Mouse (Mus musculus) MEL (cell line): Measurements from ENCODE around the gene Mdm1. TPM values are rescaled to one million over a fixed set of nuclear protein-coding genes. Genes with fewer than 3 reads are reported as not detected.

Experiments
- DNase-seq: peaks from one replicate; pipeline ENCODE4 v3.0.0; 2011; ENCODE audit warnings: low read depth, low spot score
- H3K27ac ChIP-seq: 2 replicates; pipeline ENCODE4 v1.5.1; 2012; ENCODE audit warnings: low read depth, mild to moderate bottlenecking, control low read depth, low read length, moderate library complexity; ENCODE audit not compliant: control insufficient read depth
- H3K27me3 ChIP-seq, 2 experiments: fragments of 150-350 bp in 1 of 2; sonication (generic) in 1 of 2; 2 replicates each; pipeline ENCODE4 v1.6.1; 2012; ENCODE audit warnings: low read length in 2 of 2, mild to moderate bottlenecking in 2 of 2, improper control_type of control experiment in 1 of 2, moderate library complexity in 1 of 2; ENCODE audit not compliant: insufficient read depth in 2 of 2, control insufficient read depth in 1 of 2
- H3K36me3 ChIP-seq, 2 experiments: 2 replicates each; pipeline ENCODE4 v1.6.1; 2012 to 2014; ENCODE audit warnings: low read length in 2 of 2, improper control_type of control experiment in 1 of 2, inconsistent platforms in 1 of 2, mild to moderate bottlenecking in 1 of 2; ENCODE audit not compliant: insufficient read depth in 2 of 2, control insufficient read depth in 1 of 2
- H3K4me1 ChIP-seq, 2 experiments: fragments of 150-350 bp in 1 of 2; sonication (generic) in 1 of 2; 2 replicates each; pipeline ENCODE4 v1.6.1; 2012; ENCODE audit warnings: low read length in 2 of 2, improper control_type of control experiment in 1 of 2, mild to moderate bottlenecking in 1 of 2; ENCODE audit not compliant: insufficient read depth in 2 of 2, control insufficient read depth in 1 of 2
- H3K4me3 ChIP-seq, 2 experiments: fragments of 150-350 bp in 1 of 2; sonication (generic) in 1 of 2; 2 replicates each; pipeline ENCODE4 v1.5.1; 2012; ENCODE audit warnings: low read depth in 2 of 2, low read length in 2 of 2, mild to moderate bottlenecking in 2 of 2, moderate library complexity in 2 of 2, control low read depth in 1 of 2, improper control_type of control experiment in 1 of 2; ENCODE audit not compliant: control insufficient read depth in 1 of 2, insufficient read depth in 1 of 2
- H3K79me2 ChIP-seq: 2 replicates; pipeline ENCODE4 v1.6.1; 2012; ENCODE audit warnings: mild to moderate bottlenecking, low read length, moderate library complexity; ENCODE audit not compliant: control insufficient read depth, poor library complexity, insufficient read depth
- H3K9ac ChIP-seq: 2 replicates; pipeline ENCODE4 v1.6.1; 2012; ENCODE audit warnings: low read depth, mild to moderate bottlenecking, control low read depth, low read length, moderate library complexity; ENCODE audit not compliant: control insufficient read depth, poor library complexity, severe bottlenecking
- H3K9me3 ChIP-seq: fragments of 150-350 bp; sonication (generic); replicated peaks from 2 replicates; pipeline ENCODE4 v1.6.1; 2012; ENCODE audit warnings: mild to moderate bottlenecking, low read length, improper control_type of control experiment, moderate library complexity; ENCODE audit not compliant: insufficient read depth
- BHLHE40 ChIP-seq: IDR thresholded peaks from 2 replicates; pipeline ENCODE4 v1.6.1; 2012; ENCODE audit warnings: low read depth, mild to moderate bottlenecking, inconsistent platforms, low read length, improper control_type of control experiment, borderline replicate concordance
- CHD1 ChIP-seq: IDR thresholded peaks from 2 replicates; pipeline ENCODE4 v1.6.1; 2012; ENCODE audit warnings: low read depth, mild to moderate bottlenecking, inconsistent platforms, low read length, improper control_type of control experiment
- CHD2 ChIP-seq: IDR thresholded peaks from 2 replicates; pipeline ENCODE4 v1.6.1; 2011; ENCODE audit warnings: low read length, improper control_type of control experiment
- CTCF ChIP-seq, 3 experiments: IDR thresholded peaks in 2 of 3; conservative IDR thresholded peaks in 1 of 3; 2 replicates each; pipeline ENCODE4 v1.5.1; 2011 to 2012; ENCODE audit warnings: low read length in 3 of 3, low read depth in 2 of 3, mild to moderate bottlenecking in 2 of 3, improper control_type of control experiment in 1 of 3, inconsistent platforms in 1 of 3, mixed read lengths in 1 of 3, moderate library complexity in 1 of 3; ENCODE audit not compliant: control insufficient read depth in 1 of 3, insufficient read depth in 1 of 3, poor library complexity in 1 of 3, severe bottlenecking in 1 of 3
- E2F4 ChIP-seq: IDR thresholded peaks from 2 replicates; pipeline ENCODE4 v1.6.1; 2011; ENCODE audit warnings: low read depth, low read length, improper control_type of control experiment, borderline replicate concordance
- GABPA ChIP-seq: IDR thresholded peaks from 2 replicates; pipeline ENCODE4 v1.6.1; 2012; ENCODE audit warnings: low read depth, mild to moderate bottlenecking, inconsistent platforms, low read length, improper control_type of control experiment, moderate library complexity
- HCFC1 ChIP-seq: IDR thresholded peaks from 2 replicates; pipeline ENCODE4 v1.6.1; 2012; ENCODE audit warnings: low read depth, mild to moderate bottlenecking, inconsistent platforms, low read length, improper control_type of control experiment, moderate library complexity
- JUND ChIP-seq: IDR thresholded peaks from 2 replicates; pipeline ENCODE4 v1.6.1; 2011; ENCODE audit warnings: low read depth, mild to moderate bottlenecking, improper control_type of control experiment, low read length
- MAFK ChIP-seq: IDR thresholded peaks from 2 replicates; pipeline ENCODE4 v1.6.1; 2011; ENCODE audit warnings: low read depth, mild to moderate bottlenecking, low read length, improper control_type of control experiment, borderline replicate concordance
- MXI1 ChIP-seq: IDR thresholded peaks from 2 replicates; pipeline ENCODE4 v1.6.1; 2011; ENCODE audit warnings: mild to moderate bottlenecking, low read depth, low read length, improper control_type of control experiment
- MYB ChIP-seq: IDR thresholded peaks from 2 replicates; pipeline ENCODE4 v1.6.1; 2011; ENCODE audit warnings: mild to moderate bottlenecking, low read depth, low read length, improper control_type of control experiment
- NELFE ChIP-seq: IDR thresholded peaks from 2 replicates; pipeline ENCODE4 v1.6.1; 2011; ENCODE audit warnings: low read depth, low read length, improper control_type of control experiment
- RAD21 ChIP-seq: IDR thresholded peaks from 2 replicates; pipeline ENCODE4 v1.6.1; 2011; ENCODE audit warnings: mild to moderate bottlenecking, low read depth, low read length, improper control_type of control experiment
- RCOR1 ChIP-seq: IDR thresholded peaks from 2 replicates; pipeline ENCODE4 v1.6.1; 2012; ENCODE audit warnings: low read depth, mild to moderate bottlenecking, inconsistent platforms, low read length, improper control_type of control experiment
- SIN3A ChIP-seq: IDR thresholded peaks from 2 replicates; pipeline ENCODE4 v1.6.1; 2012; ENCODE audit warnings: low read length, improper control_type of control experiment, inconsistent platforms
- SMC3 ChIP-seq: IDR thresholded peaks from 2 replicates; pipeline ENCODE4 v1.6.1; 2011; ENCODE audit warnings: low read depth, low read length, improper control_type of control experiment
- TAL1 ChIP-seq: IDR thresholded peaks from 2 replicates; pipeline ENCODE4 v1.6.1; 2012; ENCODE audit warnings: mild to moderate bottlenecking, inconsistent platforms, low read length, moderate library complexity, mixed read lengths
- UBTF ChIP-seq: IDR thresholded peaks from 2 replicates; pipeline ENCODE4 v1.6.1; 2012; ENCODE audit warnings: low read depth, mild to moderate bottlenecking, inconsistent platforms, low read length, improper control_type of control experiment, moderate library complexity, borderline replicate concordance; ENCODE audit not compliant: insufficient read depth
- USF1 ChIP-seq: IDR thresholded peaks from 2 replicates; pipeline ENCODE4 v1.6.1; 2014; ENCODE audit warnings: low read depth, mild to moderate bottlenecking, inconsistent platforms, low read length, improper control_type of control experiment, moderate library complexity
- ZC3H11A ChIP-seq: IDR thresholded peaks from 2 replicates; pipeline ENCODE4 v1.6.1; 2012; ENCODE audit warnings: low read depth, mild to moderate bottlenecking, inconsistent platforms, low read length, improper control_type of control experiment
- ZKSCAN1 ChIP-seq: IDR thresholded peaks from 2 replicates; pipeline ENCODE4 v1.6.1; 2012; ENCODE audit warnings: low read depth, mild to moderate bottlenecking, inconsistent platforms, low read length, improper control_type of control experiment, moderate library complexity
- ZNF384 ChIP-seq: IDR thresholded peaks from 2 replicates; pipeline ENCODE4 v1.6.1; 2012; ENCODE audit warnings: low read depth, mild to moderate bottlenecking, inconsistent platforms, low read length, improper control_type of control experiment
- polyA plus RNA-seq, 2 experiments: library from polyadenylated mRNA; stranded (reverse) in 1 of 2; unstranded in 1 of 2; fragments of >175 nt in 1 of 2; fragments of >200 nt in 1 of 2; gene quantifications; 2 replicates each; pipeline versions ENCODE4 v1.2.1 to v1.2.4; 2012; ENCODE audit warnings: low replicate concordance in 2 of 2, low read depth in 1 of 2; ENCODE audit not compliant: insufficient read length in 2 of 2, insufficient read depth in 1 of 2, missing spikeins in 1 of 2
- total RNA-seq: library from RNA; depleted of rRNA; stranded (reverse); fragments of 300-350 nt; gene quantifications from 2 replicates; pipeline ENCODE4 v1.2.3, GENCODE M21; 2012

Gene Mdm1
- total and polyA plus RNA-seq, 3 experiments, result 27.9 to 44.5 TPM; not detected in 1

DNA sequence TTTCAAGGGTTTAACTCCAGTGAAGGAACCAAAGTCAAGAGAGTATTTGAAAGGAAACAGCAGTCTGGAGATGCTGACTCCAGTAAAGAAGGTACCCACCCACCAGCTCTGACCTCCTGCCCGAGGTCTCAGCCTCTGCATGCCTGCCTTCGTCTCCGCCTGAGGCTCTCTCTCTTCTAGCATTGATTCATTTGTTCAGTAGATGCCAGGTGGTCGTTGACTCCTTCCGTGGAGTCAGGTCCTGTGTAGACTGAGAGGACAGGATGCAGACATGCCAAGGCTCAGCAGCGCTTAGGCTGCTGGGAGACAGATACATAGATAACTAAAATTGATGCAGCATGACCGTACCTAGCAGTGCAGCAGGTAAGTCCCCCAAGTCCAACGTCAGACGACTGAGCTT, 9.3 kb downstream of the Mdm1 start:
- TF ChIP-seq BHLHE40 (no peak), NELFE (no peak), USF1 (no peak), RCOR1 (no peak), ZNF384 (no peak), CTCF (IDR thresholded peaks at IDR 0.05 in 2 of 3, conservative IDR thresholded peaks at IDR 0.05 in 1 of 3; ENCODE audit: control insufficient read depth in 1 of 3, insufficient read depth in 1 of 3, low read depth in 2 of 3, low read length in 3 of 3, poor library complexity in 1 of 3, severe bottlenecking in 1 of 3) (no peak), SMC3 (no peak), MXI1 (no peak), CHD2 (no peak), GABPA (no peak), ZKSCAN1 (no peak), E2F4 (no peak), TAL1 (no peak)
- TF ChIP-seq, all 39 proteins: peak for 0
- Histone ChIP-seq H3K9ac (no peak overlapping the region), H3K79me2 (no peaks in the 10 kb centered on the region), H3K36me3 (peaks cover 0 to 4% of the 10 kb centered on the region in 2 experiments; a peak in 3 of 4 replicates), H3K4me1 (no peaks in the 10 kb centered on the region), H3K9me3 (no peaks in the 10 kb centered on the region), H3K27ac (no peak overlapping the region), H3K27me3 (no peaks in the 10 kb centered on the region), H3K4me3 (no peak overlapping the region)
- no peak for DNase-seq

DNA sequence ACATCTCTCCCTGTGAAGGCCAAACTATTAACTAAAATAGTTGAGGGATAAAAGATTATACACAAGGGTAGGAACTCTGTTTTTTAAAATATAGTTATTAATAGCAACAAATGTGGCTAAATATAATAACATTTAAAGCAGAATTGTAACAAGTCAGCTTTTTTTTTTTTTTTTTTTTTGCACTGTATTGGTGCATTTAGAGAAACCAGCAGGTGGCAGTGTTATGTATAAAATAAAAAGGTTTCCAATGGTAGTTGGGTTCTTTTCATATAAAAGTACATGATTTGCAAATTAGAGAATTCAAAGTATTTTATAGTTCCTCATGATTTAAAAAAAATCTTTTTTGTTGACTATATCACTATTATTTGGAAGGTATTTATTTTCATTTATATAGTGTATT, 14.3 kb downstream of the Mdm1 start:
- DNase-seq, result peak; percentile 54
- TF ChIP-seq GABPA (no peak), MAFK (0 out of 2 replicates have a peak, but pooled peaks have one; percentile 47), HCFC1 (no peak), ZNF384 (peak; percentile 97), SMC3 (peak; percentile 77), MYB (no peak), CHD1 (no peak), JUND (no peak), CHD2 (no peak), RAD21 (peak; percentile 79), UBTF (no peak), ZC3H11A (peak; percentile 74), CTCF (IDR thresholded peaks at IDR 0.05 in 2 of 3, conservative IDR thresholded peaks at IDR 0.05 in 1 of 3; ENCODE audit: control insufficient read depth in 1 of 3, insufficient read depth in 1 of 3, low read depth in 2 of 3, low read length in 3 of 3, poor library complexity in 1 of 3, severe bottlenecking in 1 of 3) (peak in 2 of 3 experiments; percentile 24 to 67; a peak in 3 of 6 replicates), ZKSCAN1 (no peak; the same call in 1 of the 2 replicates), SIN3A (peak; percentile 35; the same call in 1 of the 2 replicates)
- peaks cover 0 to 3% of the 10 kb centered on the region in 2 experiments; a peak in 2 of 4 replicates for H3K36me3 ChIP-seq
- H3K9ac ChIP-seq, result no peak overlapping the region
- no peaks in the 10 kb centered on the region for H3K27me3 ChIP-seq
- H3K4me1 ChIP-seq, result no peaks in the 10 kb centered on the region
- no peaks in the 10 kb centered on the region for H3K9me3 ChIP-seq
- H3K79me2 ChIP-seq, result no peaks in the 10 kb centered on the region; the same call in 1 of the 2 replicates
- H3K27ac ChIP-seq, result no peak overlapping the region
- H3K4me3 ChIP-seq, result no peak overlapping the region
